Mouse (Mus musculus) MEL (cell line): Measurements from ENCODE around the gene Wdr59.

Experiments
- CTCF ChIP-seq, 3 experiments: IDR thresholded peaks in 2 of 3; conservative IDR thresholded peaks in 1 of 3; 2 replicates each; pipeline ENCODE4 v1.5.1; 2011 to 2012; ENCODE audit warnings: low read length in 3 of 3, low read depth in 2 of 3, mild to moderate bottlenecking in 2 of 3, improper control_type of control experiment in 1 of 3, inconsistent platforms in 1 of 3, mixed read lengths in 1 of 3, moderate library complexity in 1 of 3; ENCODE audit not compliant: control insufficient read depth in 1 of 3, insufficient read depth in 1 of 3, poor library complexity in 1 of 3, severe bottlenecking in 1 of 3
- ELF1 ChIP-seq: IDR thresholded peaks from 2 replicates; pipeline ENCODE4 v1.6.1; 2014; ENCODE audit warnings: low read depth, mild to moderate bottlenecking, inconsistent platforms, low read length, improper control_type of control experiment, moderate library complexity
- HCFC1 ChIP-seq: IDR thresholded peaks from 2 replicates; pipeline ENCODE4 v1.6.1; 2012; ENCODE audit warnings: low read depth, mild to moderate bottlenecking, inconsistent platforms, low read length, improper control_type of control experiment, moderate library complexity
- POLR2A ChIP-seq, 2 experiments: IDR thresholded peaks; 2 replicates each; pipeline ENCODE4 v1.6.1; 2011 to 2012; ENCODE audit warnings: low read length in 2 of 2, mild to moderate bottlenecking in 2 of 2, control low read depth in 1 of 2, improper control_type of control experiment in 1 of 2, low read depth in 1 of 2, moderate library complexity in 1 of 2; ENCODE audit not compliant: control insufficient read depth in 1 of 2, insufficient read depth in 1 of 2, poor library complexity in 1 of 2

DNA sequence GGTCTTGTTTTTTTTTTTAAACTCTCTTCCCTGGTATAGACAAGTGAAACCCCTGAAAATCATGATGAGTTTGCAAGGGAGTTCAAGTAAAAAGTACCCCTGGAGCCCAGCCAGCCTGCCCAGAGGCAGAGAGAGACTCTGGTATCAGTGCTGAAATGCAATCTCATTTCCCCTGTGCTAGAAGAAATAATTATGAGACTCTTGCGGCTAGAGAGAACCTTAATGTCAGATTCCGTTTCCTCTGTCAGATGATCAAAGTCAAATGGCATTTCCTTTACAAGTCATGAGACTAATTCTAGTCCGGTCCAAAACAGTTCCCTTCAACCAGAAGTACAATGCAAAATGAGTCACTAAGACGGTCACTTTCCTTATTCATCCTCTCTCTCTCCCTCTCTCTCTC, 72.2 kb downstream of the Wdr59 start:
- TF ChIP-seq HCFC1 (no peak), CTCF (IDR thresholded peaks at IDR 0.05 in 2 of 3, conservative IDR thresholded peaks at IDR 0.05 in 1 of 3; ENCODE audit: control insufficient read depth in 1 of 3, insufficient read depth in 1 of 3, low read depth in 2 of 3, low read length in 3 of 3, poor library complexity in 1 of 3, severe bottlenecking in 1 of 3) (no peak), POLR2A (IDR thresholded peaks at IDR 0.05; ENCODE audit: control insufficient read depth in 1 of 2, insufficient read depth in 1 of 2, low read depth in 1 of 2, low read length in 2 of 2, poor library complexity in 1 of 2) (no peak), ELF1 (no peak)
